Mouse (Mus musculus) bone marrow macrophage, adult 2 months (primary cell): Measurements from ENCODE around the gene Pip5kl1.

Experiments used
- CTCF ChIP-seq: IDR thresholded peaks from 2 replicates; pipeline ENCODE4 v1.5.1; 2012; ENCODE audit warnings: low read depth, mild to moderate bottlenecking, low read length, moderate library complexity
- POLR2A ChIP-seq: IDR thresholded peaks from 2 replicates; pipeline ENCODE4 v1.6.1; 2012; ENCODE audit warnings: mild to moderate bottlenecking, low read depth, low read length, borderline replicate concordance

DNA sequence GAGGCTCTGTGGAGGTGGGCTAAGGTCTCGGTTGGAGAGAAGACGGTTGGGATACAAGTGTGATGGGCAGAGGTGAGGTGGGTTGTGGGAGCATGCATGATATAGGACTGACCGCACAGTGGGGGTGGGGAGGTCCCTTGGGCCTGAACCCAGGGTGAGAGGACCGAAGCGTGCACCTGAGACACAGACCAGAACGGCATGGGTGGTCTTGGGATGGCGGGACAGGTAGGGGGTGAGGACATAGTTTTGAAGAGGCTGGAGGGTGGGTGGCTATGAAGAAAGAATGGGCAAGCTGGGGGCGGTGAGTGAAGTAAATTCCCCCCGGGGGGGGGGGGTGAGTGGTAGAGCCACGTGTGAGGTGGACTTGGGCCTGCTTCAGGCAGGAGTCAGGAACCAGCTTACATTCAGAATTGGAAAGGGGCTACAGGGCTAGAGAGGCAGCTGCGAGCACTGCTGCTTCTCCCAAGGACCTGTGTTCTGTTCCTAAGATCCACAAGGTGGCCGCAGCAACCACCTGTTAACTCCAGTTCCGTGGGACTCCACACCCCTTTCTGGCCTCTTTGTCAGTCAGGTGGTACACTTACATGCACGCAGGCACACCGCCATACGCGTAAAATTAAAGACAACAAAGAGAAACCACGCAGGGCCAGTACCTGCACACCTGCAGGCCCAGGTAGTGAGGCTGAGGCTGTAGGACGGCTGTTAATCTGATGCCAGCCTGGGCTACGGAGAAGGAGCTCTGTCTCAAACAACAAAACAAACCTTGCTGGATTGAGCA lies 52.9 kb downstream of the Pip5kl1 start:
- TF ChIP-seq CTCF (no peak), POLR2A (no peak)
